Mouse (Mus musculus) neural tube, embryonic 11.5 days (tissue): Measurements from ENCODE around the gene Rnf223. TPM values are rescaled to one million over a fixed set of nuclear protein-coding genes. Genes with fewer than 3 reads are reported as not detected.
A peak's percentile ranks its signal among the peaks of the same experiment; 100 is the strongest.

Experiments
- ATAC-seq: fragments of 200-750 bp; cut with Nextera tagmentation; 2 replicates; pipeline ENCODE4 v1.8.0; 2017; ENCODE audit warnings: moderate number of reproducible peaks, mild to moderate bottlenecking, moderate TSS enrichment, moderate library complexity; ENCODE audit not compliant: insufficient read depth, low FRiP score, low TSS enrichment
- DNase-seq: peaks from one replicate; pipeline ENCODE4 v3.0.0-alpha.2; 2015; ENCODE audit warnings: low spot score
- H3K27ac ChIP-seq: fragments of 300-500 bp; sonication (generic); 2 replicates; pipeline ENCODE4 v1.5.1; 2014; ENCODE audit warnings: low read depth, mild to moderate bottlenecking, low read length
- H3K27me3 ChIP-seq: fragments of 300-500 bp; sonication (generic); 2 replicates; pipeline ENCODE4 v1.6.1; 2014; ENCODE audit warnings: mild to moderate bottlenecking, low read length, mixed read lengths; ENCODE audit not compliant: control insufficient read depth, insufficient read depth
- H3K36me3 ChIP-seq: fragments of 300-500 bp; sonication (generic); 2 replicates; pipeline ENCODE4 v1.6.1; 2014; ENCODE audit warnings: mild to moderate bottlenecking, low read length, moderate library complexity, mixed read lengths; ENCODE audit not compliant: control insufficient read depth, insufficient read depth
- H3K4me1 ChIP-seq: fragments of 300-500 bp; sonication (generic); 2 replicates; pipeline ENCODE4 v1.6.1; 2014; ENCODE audit warnings: low read length, mixed read lengths; ENCODE audit not compliant: control insufficient read depth, insufficient read depth
- H3K4me2 ChIP-seq: fragments of 300-500 bp; sonication (generic); 2 replicates; pipeline ENCODE4 v1.6.1; 2014; ENCODE audit warnings: low read depth, mild to moderate bottlenecking, moderate library complexity
- H3K4me3 ChIP-seq: fragments of 300-500 bp; sonication (generic); 2 replicates; pipeline ENCODE4 v1.5.1; 2014; ENCODE audit warnings: low read depth, low read length
- H3K9ac ChIP-seq: fragments of 300-500 bp; sonication (generic); 2 replicates; pipeline ENCODE4 v1.6.1; 2014; ENCODE audit warnings: mild to moderate bottlenecking, low read length
- H3K9me3 ChIP-seq: fragments of 300-500 bp; sonication (generic); 2 replicates; pipeline ENCODE4 v1.6.1; 2016; ENCODE audit warnings: low read length; ENCODE audit not compliant: control insufficient read depth
- WGBS: fragments of 180-500 bp; shearing (Covaris S2); extraction: QIAGEN DNeasy Blood & Tissue Kit; methylation state at CpG from one replicate; pipeline ENCODE4 v1.1.7; 2014; 5-methylcytosine and 5-hydroxymethylcytosine counted together
- polyA plus RNA-seq: library from polyadenylated mRNA; unstranded; fragments of >200 nt; fragmentation: Nextera tagmentation; extraction: Ambion mirVana; gene quantifications from 2 replicates; pipeline ENCODE4 v1.2.1, GENCODE M21; 2014

The Rnf223 gene
- polyA plus RNA-seq, 1 experiment from 2014 or later: 0.73 TPM

- ATAC-seq (no peak), DNase-seq (no peak)
- Histone ChIP-seq H3K36me3 (no peaks in the 10 kb centered on the region), H3K27ac (no peak overlapping the region), H3K27me3 (no peaks in the 10 kb centered on the region), H3K9ac (no peak overlapping the region), H3K4me2 (no peak overlapping the region), H3K9me3 (no peaks in the 10 kb centered on the region), H3K4me1 (no peaks in the 10 kb centered on the region), H3K4me3 (no peak overlapping the region)
- WGBS: 81% methylated on average over 5 of the region's 5 CpGs
Measured at GRCm38 (mm10) chr4:156093758-156094157, 36.6 kb upstream of the Rnf223 start.

DNA sequence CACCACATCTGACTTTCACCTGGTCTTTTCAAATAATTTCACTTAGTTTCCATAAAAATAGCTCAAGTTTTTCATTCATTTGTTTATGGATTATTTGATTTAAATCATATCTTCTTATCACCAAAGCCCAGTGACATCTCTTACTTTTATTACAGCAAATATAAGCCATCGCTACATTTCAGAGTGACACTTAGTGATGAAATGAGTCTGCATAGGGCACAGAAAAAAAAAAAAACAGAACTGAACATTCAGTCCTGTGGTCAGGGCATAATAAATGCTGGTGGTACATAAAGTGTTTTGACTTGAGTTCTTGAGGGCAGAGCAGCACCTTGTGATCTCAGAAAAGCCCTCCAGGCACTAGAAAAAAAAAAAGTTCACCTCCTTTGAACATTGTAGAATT is 34.1 kb upstream of the Rnf223 start:
- H3K27me3 ChIP-seq: no peaks in the 10 kb centered on the region
- no peak for DNase-seq
- no peak overlapping the region for H3K9ac ChIP-seq
- no peak overlapping the region for H3K4me2 ChIP-seq
- no peak for ATAC-seq
- no peak overlapping the region for H3K4me3 ChIP-seq
- H3K36me3 ChIP-seq: no peaks in the 10 kb centered on the region
- no peak overlapping the region for H3K27ac ChIP-seq
- WGBS: 78% methylated on average over 1 of the region's 1 CpGs
- no peaks in the 10 kb centered on the region for H3K4me1 ChIP-seq
- no peaks in the 10 kb centered on the region for H3K9me3 ChIP-seq

GRCm38 (mm10) chr4:156097770-156098366 is 32.4 kb upstream of the Rnf223 start:
- Histone ChIP-seq H3K4me2 (no peak overlapping the region), H3K9me3 (no peaks in the 10 kb centered on the region), H3K4me1 (no peaks in the 10 kb centered on the region), H3K36me3 (no peaks in the 10 kb centered on the region), H3K27ac (no peak overlapping the region), H3K27me3 (no peaks in the 10 kb centered on the region), H3K9ac (no peak overlapping the region), H3K4me3 (no peak overlapping the region)
- DNase-seq (no peak), ATAC-seq (no peak)
- WGBS: 72% methylated on average over 9 of the region's 9 CpGs

DNA sequence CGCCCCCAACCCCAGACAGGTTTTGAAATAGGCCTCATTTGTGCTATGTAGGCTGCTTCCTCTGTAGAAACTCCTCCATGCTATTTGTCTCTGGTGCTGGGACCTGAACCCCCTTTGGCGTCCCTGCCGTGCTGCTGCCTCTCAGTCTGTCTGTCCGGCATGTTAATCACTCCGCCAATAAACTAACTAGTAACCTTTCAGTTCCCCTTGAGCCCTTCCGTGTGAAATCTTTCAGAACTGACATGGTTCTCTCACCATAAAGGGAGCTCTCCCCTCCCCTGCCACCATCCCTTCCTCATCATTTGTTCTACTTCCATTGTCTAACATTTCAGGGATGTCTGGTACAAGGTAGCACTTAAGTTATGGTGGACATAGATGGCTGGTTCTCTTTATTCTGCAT is 30.9 kb upstream of the Rnf223 start:
- no peaks in the 10 kb centered on the region for H3K36me3 ChIP-seq
- ATAC-seq (no peak), DNase-seq (no peak)
- H3K9me3 ChIP-seq: no peaks in the 10 kb centered on the region
- no peak overlapping the region for H3K27ac ChIP-seq
- H3K27me3 ChIP-seq: no peaks in the 10 kb centered on the region
- no peak overlapping the region for H3K4me3 ChIP-seq
- H3K9ac ChIP-seq: no peak overlapping the region
- no peak overlapping the region for H3K4me2 ChIP-seq
- no peaks in the 10 kb centered on the region for H3K4me1 ChIP-seq
- 71% methylated on average over 6 of the region's 6 CpGs for WGBS

GRCm38 (mm10) chr4:156100501-156100900 is 29.8 kb upstream of the Rnf223 start:
- H3K4me2 ChIP-seq: no peak overlapping the region
- H3K9me3 ChIP-seq: no peaks in the 10 kb centered on the region
- ATAC-seq (no peak), DNase-seq (no peak)
- H3K36me3 ChIP-seq: no peaks in the 10 kb centered on the region
- no peak overlapping the region for H3K9ac ChIP-seq
- no peaks in the 10 kb centered on the region for H3K4me1 ChIP-seq
- 91% methylated on average over 5 of the region's 5 CpGs for WGBS
- H3K27me3 ChIP-seq: no peaks in the 10 kb centered on the region
- H3K4me3 ChIP-seq: no peak overlapping the region
- no peak overlapping the region for H3K27ac ChIP-seq

DNA sequence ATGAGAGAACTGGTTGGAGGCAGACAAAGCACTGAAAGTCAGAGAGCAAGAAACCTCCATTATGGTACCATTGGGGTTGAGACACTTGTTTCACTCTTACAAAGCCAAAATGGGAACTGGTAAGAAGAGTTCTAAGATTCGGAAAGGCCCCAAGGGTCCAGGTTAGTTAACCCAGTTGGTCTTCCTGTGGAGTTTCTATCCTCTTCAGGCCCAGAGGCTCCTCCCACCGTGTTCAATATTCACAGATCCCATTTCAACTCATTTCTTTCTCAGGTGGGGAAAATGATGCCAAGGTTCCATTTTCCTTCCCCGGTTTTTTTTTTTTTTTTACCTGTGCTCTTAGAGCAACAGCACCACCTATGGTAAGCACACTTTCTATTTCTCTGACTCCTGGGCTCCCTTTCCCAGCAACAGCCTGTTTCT is 28.8 kb upstream of the Rnf223 start:
- no peak overlapping the region for H3K4me3 ChIP-seq
- no peaks in the 10 kb centered on the region for H3K27me3 ChIP-seq
- no peak overlapping the region for H3K9ac ChIP-seq
- H3K4me1 ChIP-seq: no peaks in the 10 kb centered on the region
- DNase-seq: no peak
- no peak overlapping the region for H3K4me2 ChIP-seq
- H3K9me3 ChIP-seq: no peaks in the 10 kb centered on the region
- H3K27ac ChIP-seq: no peak overlapping the region
- ATAC-seq: no peak
- no peaks in the 10 kb centered on the region for H3K36me3 ChIP-seq
- 47% methylated on average over 3 of the region's 3 CpGs for WGBS

DNA sequence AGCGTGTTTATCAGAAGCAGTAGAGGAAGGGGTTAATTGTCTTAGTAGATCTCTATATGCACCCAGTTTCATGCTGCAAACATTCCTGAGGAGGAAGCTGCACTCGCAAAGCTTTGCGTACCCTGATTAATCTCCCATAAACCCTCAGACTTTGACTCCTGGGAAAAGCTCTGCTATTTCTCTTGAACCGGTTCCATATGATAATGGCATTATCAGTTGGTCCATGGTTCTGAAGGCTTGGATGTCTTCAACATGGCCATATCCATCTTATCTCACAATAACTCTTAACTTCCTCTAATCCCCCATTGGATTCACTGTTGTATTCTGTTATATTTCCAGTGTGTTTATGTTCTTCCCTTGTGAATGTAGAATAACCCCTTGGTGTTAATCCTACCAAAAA is 27.0 kb upstream of the Rnf223 start:
- DNase-seq (no peak), ATAC-seq (no peak)
- H3K27me3 ChIP-seq: no peaks in the 10 kb centered on the region
- no peaks in the 10 kb centered on the region for H3K36me3 ChIP-seq
- 83% methylated on average over 4 of the region's 4 CpGs for WGBS
- H3K27ac ChIP-seq: no peak overlapping the region
- H3K4me2 ChIP-seq: no peak overlapping the region
- no peaks in the 10 kb centered on the region for H3K4me1 ChIP-seq
- H3K9ac ChIP-seq: no peak overlapping the region
- no peaks in the 10 kb centered on the region for H3K9me3 ChIP-seq
- H3K4me3 ChIP-seq: no peak overlapping the region

DNA sequence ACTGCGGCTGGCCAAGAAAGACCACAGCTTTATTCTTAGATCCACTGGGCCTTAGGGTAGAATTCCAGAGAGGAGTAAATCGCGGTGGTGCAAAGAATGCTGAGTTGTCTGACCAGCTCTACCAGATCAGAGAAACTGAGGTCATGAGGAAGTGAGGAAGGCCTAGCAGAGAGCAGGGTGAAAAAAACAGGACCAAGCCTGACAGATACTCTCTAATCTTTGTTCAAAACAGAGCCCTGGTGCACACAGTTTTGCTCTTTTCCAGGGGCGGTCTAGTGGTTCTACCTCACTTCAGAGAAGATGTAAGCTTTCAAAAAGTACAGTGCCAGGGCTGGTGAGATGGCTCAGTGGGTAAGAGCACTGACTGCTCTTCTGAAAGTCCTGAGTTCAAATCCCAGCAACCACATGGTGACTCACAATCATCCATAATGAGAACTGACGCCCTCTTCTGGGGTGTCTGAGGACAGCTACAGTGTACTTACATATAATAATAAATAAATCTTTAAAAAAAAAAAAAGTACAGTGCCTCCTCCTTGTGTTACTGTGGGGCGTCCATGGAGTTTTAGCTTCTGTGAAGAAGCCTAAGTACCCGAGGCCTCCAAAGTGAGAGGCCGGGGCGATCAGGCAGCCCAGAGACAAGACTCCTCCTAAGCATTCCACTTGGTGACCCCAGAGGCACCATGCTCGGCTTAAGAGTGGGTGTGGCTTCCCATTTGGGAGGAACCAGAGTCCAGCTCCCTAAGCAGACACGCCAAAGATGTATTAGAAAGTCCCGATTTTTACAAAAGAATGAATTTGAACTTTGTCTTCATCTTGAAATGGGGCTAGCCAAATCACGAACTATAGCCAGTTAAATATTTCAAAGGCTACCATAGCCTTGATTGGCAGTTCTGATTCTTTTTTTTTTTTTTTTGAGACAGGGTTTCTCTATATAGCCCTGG is 21.4 kb upstream of the Rnf223 start:
- no peaks in the 10 kb centered on the region for H3K27me3 ChIP-seq
- no peak overlapping the region for H3K27ac ChIP-seq
- H3K4me3 ChIP-seq: peak overlapping the region; percentile 61
- H3K4me1 ChIP-seq: no peaks in the 10 kb centered on the region
- H3K9ac ChIP-seq: peak overlapping the region; percentile 63
- WGBS: 30% methylated on average over 12 of the region's 13 CpGs
- ATAC-seq: peak; percentile 57
- H3K4me2 ChIP-seq: peak overlapping the region; percentile 54
- H3K9me3 ChIP-seq: no peaks in the 10 kb centered on the region
- no peaks in the 10 kb centered on the region; the same call in 1 of the 2 replicates for H3K36me3 ChIP-seq
- DNase-seq: peak; percentile 65
